Mouse (Mus musculus): ENCODE measurements around the gene Kifc3. TPM values are rescaled to one million over a fixed set of nuclear protein-coding genes. Genes with fewer than 3 reads are reported as not detected.

Kifc3 gene
- polyA plus RNA-seq, 1 experiment: 64.7 TPM

GRCm38 (mm10) chr8:95141026-95141425 is 61.6 kb downstream of the Kifc3 start:
- Histone ChIP-seq H3K27ac (ENCODE audit: insufficient read depth, low read depth, low read length) (no peak overlapping the region), H3K36me3 (ENCODE audit: control insufficient read depth, insufficient read depth, low read length) (no peaks in the 10 kb centered on the region), H3K4me1 (ENCODE audit: control insufficient read depth, insufficient read depth, insufficient read length, low read length) (peaks cover 51% of the 10 kb centered on the region), H3K27me3 (ENCODE audit: control insufficient read depth, insufficient read depth, low read length) (no peaks in the 10 kb centered on the region), H3K4me3 (ENCODE audit: low read depth, low read length) (no peak overlapping the region)
- WGBS: 77% methylated on average over 1 of the region's 1 CpGs
- TF ChIP-seq POLR2A (IDR thresholded peaks at IDR 0.05; ENCODE audit: low read depth, low read length): no peak
- TF ChIP-seq CTCF (IDR thresholded peaks at IDR 0.05; ENCODE audit: extremely low read depth, insufficient read length, insufficient replicate concordance, low read depth, low read length): no peak

- no peaks in the 10 kb centered on the region for H3K36me3 ChIP-seq (ENCODE audit: control insufficient read depth, insufficient read depth, low read length)
- peaks cover 47% of the 10 kb centered on the region for H3K4me1 ChIP-seq (ENCODE audit: control insufficient read depth, insufficient read depth, insufficient read length, low read length)
- TF ChIP-seq POLR2A (IDR thresholded peaks at IDR 0.05; ENCODE audit: low read depth, low read length) (no peak), CTCF (IDR thresholded peaks at IDR 0.05; ENCODE audit: extremely low read depth, insufficient read length, insufficient replicate concordance, low read depth, low read length) (no peak)
- no peak overlapping the region for H3K27ac ChIP-seq (ENCODE audit: insufficient read depth, low read depth, low read length)
- 66% methylated on average over 5 of the region's 5 CpGs for WGBS
- H3K4me3 ChIP-seq (ENCODE audit: low read depth, low read length): no peak overlapping the region
- no peaks in the 10 kb centered on the region for H3K27me3 ChIP-seq (ENCODE audit: control insufficient read depth, insufficient read depth, low read length)
Measured at GRCm38 (mm10) chr8:95140555-95140954, 62.1 kb downstream of the Kifc3 start.

- no peak overlapping the region for H3K27ac ChIP-seq (ENCODE audit: insufficient read depth, low read depth, low read length)
- TF ChIP-seq POLR2A (IDR thresholded peaks at IDR 0.05; ENCODE audit: low read depth, low read length) (no peak), CTCF (IDR thresholded peaks at IDR 0.05; ENCODE audit: extremely low read depth, insufficient read length, insufficient replicate concordance, low read depth, low read length) (no peak)
- 52% methylated on average over 1 of the region's 1 CpGs for WGBS
- H3K27me3 ChIP-seq (ENCODE audit: control insufficient read depth, insufficient read depth, low read length): no peaks in the 10 kb centered on the region
- H3K4me3 ChIP-seq (ENCODE audit: low read depth, low read length): no peak overlapping the region
- H3K36me3 ChIP-seq (ENCODE audit: control insufficient read depth, insufficient read depth, low read length): no peaks in the 10 kb centered on the region
- peaks cover 35% of the 10 kb centered on the region for H3K4me1 ChIP-seq (ENCODE audit: control insufficient read depth, insufficient read depth, insufficient read length, low read length)
Measured at GRCm38 (mm10) chr8:95139051-95139365, 63.6 kb downstream of the Kifc3 start.

- WGBS: 47% methylated on average over 6 of the region's 6 CpGs
- Histone ChIP-seq H3K36me3 (ENCODE audit: control insufficient read depth, insufficient read depth, low read length) (no peaks in the 10 kb centered on the region), H3K4me3 (ENCODE audit: low read depth, low read length) (no peak overlapping the region; the same call in 1 of the 2 replicates), H3K4me1 (ENCODE audit: control insufficient read depth, insufficient read depth, insufficient read length, low read length) (peaks cover 31% of the 10 kb centered on the region), H3K27me3 (ENCODE audit: control insufficient read depth, insufficient read depth, low read length) (no peaks in the 10 kb centered on the region), H3K27ac (ENCODE audit: insufficient read depth, low read depth, low read length) (no peak overlapping the region)
- TF ChIP-seq CTCF (IDR thresholded peaks at IDR 0.05; ENCODE audit: extremely low read depth, insufficient read length, insufficient replicate concordance, low read depth, low read length): no peak
- TF ChIP-seq POLR2A (IDR thresholded peaks at IDR 0.05; ENCODE audit: low read depth, low read length): no peak
Measured at GRCm38 (mm10) chr8:95138341-95139050, 64.1 kb downstream of the Kifc3 start.

- H3K36me3 ChIP-seq (ENCODE audit: control insufficient read depth, insufficient read depth, low read length): no peaks in the 10 kb centered on the region; the same call in 1 of the 2 replicates
- no peak overlapping the region for H3K27ac ChIP-seq (ENCODE audit: insufficient read depth, low read depth, low read length)
- H3K4me3 ChIP-seq (ENCODE audit: low read depth, low read length): peak overlapping the region; percentile 59
- TF ChIP-seq CTCF (IDR thresholded peaks at IDR 0.05; ENCODE audit: extremely low read depth, insufficient read length, insufficient replicate concordance, low read depth, low read length): no peak
- no peak for TF ChIP-seq POLR2A (IDR thresholded peaks at IDR 0.05; ENCODE audit: low read depth, low read length)
- no peaks in the 10 kb centered on the region for H3K27me3 ChIP-seq (ENCODE audit: control insufficient read depth, insufficient read depth, low read length)
- 12% methylated on average over 28 of the region's 28 CpGs for WGBS
- H3K4me1 ChIP-seq (ENCODE audit: control insufficient read depth, insufficient read depth, insufficient read length, low read length): peaks cover 24% of the 10 kb centered on the region
Measured at GRCm38 (mm10) chr8:95137641-95138098, 64.9 kb downstream of the Kifc3 start.

- Histone ChIP-seq H3K27me3 (ENCODE audit: control insufficient read depth, insufficient read depth, low read length) (no peaks in the 10 kb centered on the region), H3K27ac (ENCODE audit: insufficient read depth, low read depth, low read length) (no peak overlapping the region), H3K4me1 (ENCODE audit: control insufficient read depth, insufficient read depth, insufficient read length, low read length) (peaks cover 20% of the 10 kb centered on the region), H3K36me3 (ENCODE audit: control insufficient read depth, insufficient read depth, low read length) (no peaks in the 10 kb centered on the region; the same call in 1 of the 2 replicates), H3K4me3 (ENCODE audit: low read depth, low read length) (peak overlapping the region; percentile 59)
- WGBS: 39% methylated on average over 12 of the region's 12 CpGs
- TF ChIP-seq POLR2A (IDR thresholded peaks at IDR 0.05; ENCODE audit: low read depth, low read length): no peak
- TF ChIP-seq CTCF (IDR thresholded peaks at IDR 0.05; ENCODE audit: extremely low read depth, insufficient read length, insufficient replicate concordance, low read depth, low read length): no peak
Measured at GRCm38 (mm10) chr8:95137201-95137600, 65.4 kb downstream of the Kifc3 start.

- H3K36me3 ChIP-seq (ENCODE audit: control insufficient read depth, insufficient read depth, low read length): no peaks in the 10 kb centered on the region; the same call in 1 of the 2 replicates
- no peak overlapping the region for H3K4me3 ChIP-seq (ENCODE audit: low read depth, low read length)
- H3K27ac ChIP-seq (ENCODE audit: insufficient read depth, low read depth, low read length): no peak overlapping the region
- H3K27me3 ChIP-seq (ENCODE audit: control insufficient read depth, insufficient read depth, low read length): no peaks in the 10 kb centered on the region
- TF ChIP-seq CTCF (IDR thresholded peaks at IDR 0.05; ENCODE audit: extremely low read depth, insufficient read length, insufficient replicate concordance, low read depth, low read length) (no peak), POLR2A (IDR thresholded peaks at IDR 0.05; ENCODE audit: low read depth, low read length) (no peak)
- WGBS: 61% methylated on average over 3 of the region's 3 CpGs
- H3K4me1 ChIP-seq (ENCODE audit: control insufficient read depth, insufficient read depth, insufficient read length, low read length): peaks cover 12% of the 10 kb centered on the region; the same call in 1 of the 2 replicates
Measured at GRCm38 (mm10) chr8:95136218-95136617, 66.4 kb downstream of the Kifc3 start.

Data from small intestine, adult 2 months (tissue).